Mouse (Mus musculus) adrenal gland, adult 10 weeks (tissue): Measurements from ENCODE around the gene Sema4d. TPM values are rescaled to one million over a fixed set of nuclear protein-coding genes. Genes with fewer than 3 reads are reported as not detected.

Source experiments
- polyA plus RNA-seq: library from polyadenylated mRNA; stranded (reverse); fragments of 350-450 nt; fragmentation: Illumina TruSeq; extraction: RNeasy Lipid Tissue Mini Kit (QIAGEN cat#74804); gene quantifications from one replicate; pipeline ENCODE4 v1.2.3, GENCODE M21; 2014; ENCODE audit warnings: low read depth, low replicate concordance

Sema4d gene
- polyA plus RNA-seq, result 2.2 TPM

GRCm38 (mm10) chr13:51793425-51793891, at the start of gene Sema4d:
TSS of gene Sema4d (minus strand) at chr13:51793747.

DNA sequence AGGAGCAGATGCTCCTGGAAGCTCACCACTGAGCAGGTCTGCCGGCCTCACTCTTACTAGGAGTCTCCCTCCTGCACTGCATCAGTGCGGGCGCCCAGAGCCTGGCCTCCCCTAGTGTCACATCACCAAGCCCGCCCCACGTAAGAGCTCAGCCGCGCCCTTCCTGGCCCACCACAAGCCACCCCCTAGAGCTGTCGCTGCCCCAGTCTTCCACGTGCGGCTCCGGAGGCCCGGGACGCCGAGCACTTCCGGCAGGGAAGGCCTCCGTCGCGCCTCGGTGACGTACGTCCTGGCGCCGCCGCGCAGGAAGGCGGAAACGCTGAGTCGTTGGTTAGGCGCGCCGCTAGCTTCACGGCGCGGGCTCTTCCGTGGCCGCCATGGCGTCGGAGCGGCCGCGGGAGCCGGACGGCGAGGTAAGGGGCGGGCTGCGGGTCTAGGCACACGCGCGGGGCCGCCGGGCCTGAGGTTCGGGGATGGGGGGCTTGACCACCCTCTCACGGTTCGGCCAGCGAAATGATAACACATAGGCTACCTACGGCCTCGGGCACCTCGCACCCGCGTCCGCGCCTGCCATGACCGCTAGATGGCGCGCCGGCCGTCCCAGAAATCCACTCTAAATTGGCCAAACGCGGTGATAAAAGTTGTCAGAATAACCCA, 142.0 kb downstream of the Sema4d start, which contains the start of gene Secisbp2:
TSS of gene Secisbp2 (plus strand) at position 290 of the 657 bp plus-strand sequence.

DNA sequence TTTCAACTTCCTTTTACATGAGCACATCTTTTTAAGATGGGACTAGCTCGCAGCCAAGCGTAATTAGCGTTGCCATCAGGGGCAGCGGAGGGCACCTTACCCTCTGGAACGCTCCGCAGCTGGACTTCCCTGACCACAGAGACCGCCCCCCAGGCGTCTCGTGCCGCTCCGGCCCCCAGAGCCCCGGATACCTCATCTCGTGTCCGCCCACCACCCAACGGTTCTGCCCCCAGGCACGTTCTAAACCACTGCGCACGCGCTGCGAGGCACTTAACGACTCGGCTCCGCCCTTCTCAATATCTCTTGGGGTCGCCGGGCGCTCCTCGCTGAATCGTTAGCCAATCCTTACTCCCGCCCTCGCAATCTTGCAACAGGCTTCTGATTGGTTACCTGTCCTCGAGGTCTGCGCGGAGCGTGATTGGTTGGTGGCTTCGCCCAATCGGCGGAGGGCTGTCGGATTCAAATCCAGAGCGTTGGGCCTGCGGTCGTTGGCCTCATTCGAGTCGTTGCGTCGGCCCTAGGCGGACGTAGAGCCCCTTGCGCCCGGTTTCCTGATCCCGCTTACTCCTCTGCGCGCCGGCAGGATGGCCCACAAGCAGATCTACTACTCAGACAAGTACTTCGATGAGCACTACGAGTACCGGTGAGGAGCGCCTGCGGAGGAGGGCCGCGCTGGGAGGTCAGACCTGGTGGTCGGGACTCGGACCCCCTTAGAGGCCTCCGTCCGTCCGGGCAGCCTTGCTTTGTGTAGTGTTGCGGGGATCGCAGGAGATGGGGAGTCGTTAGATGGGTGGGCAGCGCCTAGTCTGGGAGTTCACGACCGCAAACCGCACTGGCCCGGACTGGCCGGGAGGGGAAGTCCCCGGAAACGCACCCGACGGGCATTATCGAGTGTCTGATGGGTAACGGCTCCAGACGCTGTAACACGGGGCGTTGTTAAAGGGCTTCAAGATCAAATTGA, 148.4 kb downstream of the Sema4d start, which contains the start of gene Cks2:
TSS of gene Cks2 (plus strand) at position 404 of the 961 bp plus-strand sequence.

Other genes starting within 250 kb of the Sema4d start
- gene Shc3, start 224.3 kb downstream of the Sema4d start, polyA plus RNA-seq, result not detected
- 48.1 TPM for gene Cks2, start 148.5 kb downstream of the Sema4d start, polyA plus RNA-seq
- 10.6 TPM for gene Secisbp2, start 142.1 kb downstream of the Sema4d start, polyA plus RNA-seq
- not detected for gene Gadd45g, start 52.9 kb upstream of the Sema4d start, polyA plus RNA-seq